Mouse (Mus musculus) kidney, adult 2 months (tissue): ENCODE measurements at regions not wholly inside any gene's neighbourhood (a gene's known extent, or its start where the extent isn't known, plus 50 kb on each side); places are given as distances from the start of the nearest gene placed in this dataset.

Source experiments
- DNase-seq: peaks from one replicate; pipeline ENCODE4 v3.0.0; 2021
- H3K27ac ChIP-seq: fragments of 200-500 bp; 2 replicates; pipeline ENCODE4 v1.5.1; 2012; ENCODE audit warnings: low read depth, low read length, control low read depth, inconsistent platforms; ENCODE audit not compliant: insufficient read depth
- H3K27me3 ChIP-seq: fragments of 200-500 bp; replicated peaks from 2 replicates; pipeline ENCODE4 v1.6.1; 2012; ENCODE audit warnings: mild to moderate bottlenecking, moderate library complexity, low read length, inconsistent platforms; ENCODE audit not compliant: control insufficient read depth, insufficient read depth
- H3K36me3 ChIP-seq: fragments of 200-500 bp; 2 replicates; pipeline ENCODE4 v1.6.1; 2012; ENCODE audit warnings: mild to moderate bottlenecking, moderate library complexity, low read length, inconsistent platforms; ENCODE audit not compliant: control insufficient read depth, insufficient read depth
- H3K4me1 ChIP-seq: fragments of 200-500 bp; 2 replicates; pipeline ENCODE4 v1.6.1; 2011; ENCODE audit warnings: low read length; ENCODE audit not compliant: control insufficient read depth, insufficient read depth
- H3K4me3 ChIP-seq: fragments of 200-500 bp; 2 replicates; pipeline ENCODE4 v1.5.1; 2011; ENCODE audit warnings: mild to moderate bottlenecking, low read depth, low read length, control low read depth; ENCODE audit not compliant: insufficient read depth
- CTCF ChIP-seq: fragments of 200-500 bp; conservative IDR thresholded peaks from 2 replicates; pipeline ENCODE4 v1.5.1; 2011; ENCODE audit warnings: low read depth, mild to moderate bottlenecking, control low read depth, low read length, moderate library complexity, mixed read lengths; ENCODE audit not compliant: insufficient read depth, insufficient read length
- POLR2A ChIP-seq: fragments of 200-500 bp; IDR thresholded peaks from one replicate; pipeline ENCODE4 v1.6.1; 2011; ENCODE audit warnings: low read depth, low read length, control low read depth
- WGBS: fragments of 180-500 bp; shearing (Covaris S2); methylation state at CpG from one replicate; pipeline ENCODE4 v1.1.7; 2018; 5-methylcytosine and 5-hydroxymethylcytosine counted together

DNA sequence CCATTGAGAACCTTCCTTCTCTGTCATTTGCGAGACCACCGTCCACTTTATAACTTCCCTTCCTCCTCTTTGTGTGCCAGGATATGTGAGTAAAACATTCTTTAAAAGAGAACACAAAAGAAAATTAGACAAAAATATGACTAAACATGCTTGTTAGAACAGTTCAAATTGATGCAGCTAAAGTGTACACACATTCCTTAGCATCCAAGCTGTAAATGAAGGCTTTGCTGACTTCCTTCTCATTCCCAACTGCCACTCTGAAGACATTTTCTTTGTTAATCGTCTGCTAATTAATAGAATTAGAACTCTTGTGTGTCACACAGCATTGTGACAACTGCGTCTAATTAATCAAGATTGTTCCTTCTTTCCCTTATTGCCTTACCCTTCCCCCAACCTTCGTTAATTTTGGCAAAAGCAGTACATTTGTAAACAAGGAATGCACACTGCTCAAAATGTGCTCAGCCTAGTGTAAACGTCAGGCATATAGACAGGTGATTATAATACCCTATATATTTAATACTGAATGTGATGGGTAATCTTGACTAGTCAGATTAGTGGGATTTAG lies 242.3 kb upstream of the Kif18a start:
- H3K36me3 ChIP-seq, result no peaks in the 10 kb centered on the region
- WGBS, result 77% methylated on average over 6 of the region's 6 CpGs
- TF ChIP-seq POLR2A, result no peak
- no peak for TF ChIP-seq CTCF
- H3K27ac ChIP-seq, result no peak overlapping the region
- no peaks in the 10 kb centered on the region for H3K4me1 ChIP-seq
- no peak for DNase-seq
- no peaks in the 10 kb centered on the region for H3K27me3 ChIP-seq
- H3K4me3 ChIP-seq, result no peak overlapping the region
